Mouse (Mus musculus) liver, embryonic 11.5 days (tissue): ENCODE results near the gene Fyco1. TPM values are rescaled to one million over a fixed set of nuclear protein-coding genes. Genes with fewer than 3 reads are reported as not detected.
A peak's percentile ranks its signal among the peaks of the same experiment; 100 is the strongest.

Source experiments
- ATAC-seq: fragments of 200-750 bp; cut with Nextera tagmentation; replicated peaks from 2 replicates; pipeline ENCODE4 v1.8.0; 2017; ENCODE audit warnings: moderate number of reproducible peaks, mild to moderate bottlenecking, moderate TSS enrichment, moderate library complexity; ENCODE audit not compliant: low FRiP score
- DNase-seq: peaks from one replicate; pipeline ENCODE4 v3.0.0-alpha.2; 2017; ENCODE audit warnings: low spot score
- H3K27ac ChIP-seq: fragments of 300-500 bp; sonication (generic); 2 replicates; pipeline ENCODE4 v1.5.1; 2014; ENCODE audit warnings: mild to moderate bottlenecking, low read depth, low read length, control low read depth
- H3K27me3 ChIP-seq: fragments of 300-500 bp; sonication (generic); replicated peaks from 2 replicates; pipeline ENCODE4 v1.6.1; 2014; ENCODE audit warnings: low read length, mixed read lengths; ENCODE audit not compliant: control insufficient read depth, insufficient read depth
- H3K36me3 ChIP-seq: fragments of 300-500 bp; sonication (generic); 2 replicates; pipeline ENCODE4 v1.6.1; 2014; ENCODE audit warnings: mild to moderate bottlenecking, low read length, moderate library complexity, mixed read lengths; ENCODE audit not compliant: control insufficient read depth, insufficient read depth
- H3K4me1 ChIP-seq: fragments of 300-500 bp; sonication (generic); replicated peaks from 2 replicates; pipeline ENCODE4 v1.6.1; 2014; ENCODE audit warnings: low read length, mixed read lengths; ENCODE audit not compliant: control insufficient read depth, insufficient read depth
- H3K4me2 ChIP-seq: fragments of 300-500 bp; sonication (generic); 2 replicates; pipeline ENCODE4 v1.6.1; 2014; ENCODE audit warnings: mild to moderate bottlenecking, control low read depth, moderate library complexity
- H3K4me3 ChIP-seq: fragments of 300-500 bp; sonication (generic); 2 replicates; pipeline ENCODE4 v1.5.1; 2014; ENCODE audit warnings: low read depth, low read length, control low read depth
- H3K9ac ChIP-seq: fragments of 300-500 bp; sonication (generic); 2 replicates; pipeline ENCODE4 v1.6.1; 2014; ENCODE audit warnings: low read depth, low read length, control low read depth
- H3K9me3 ChIP-seq: fragments of 300-500 bp; sonication (generic); 2 replicates; pipeline ENCODE4 v1.6.1; 2016; ENCODE audit warnings: low read length, inconsistent platforms, mixed read lengths; ENCODE audit not compliant: control insufficient read depth
- WGBS: fragments of 180-500 bp; shearing (Covaris S2); extraction: QIAGEN DNeasy Blood & Tissue Kit; methylation state at CpG from one replicate; pipeline ENCODE4 v1.1.7; 2014; 5-methylcytosine and 5-hydroxymethylcytosine counted together
- polyA plus RNA-seq: library from polyadenylated mRNA; unstranded; fragments of >200 nt; fragmentation: Nextera tagmentation; extraction: Ambion mirVana; gene quantifications from 2 replicates; pipeline ENCODE4 v1.2.1, GENCODE M21; 2014

The Fyco1 gene
- polyA plus RNA-seq, 1 experiment from 2014 or later, result 7.2 TPM

DNA sequence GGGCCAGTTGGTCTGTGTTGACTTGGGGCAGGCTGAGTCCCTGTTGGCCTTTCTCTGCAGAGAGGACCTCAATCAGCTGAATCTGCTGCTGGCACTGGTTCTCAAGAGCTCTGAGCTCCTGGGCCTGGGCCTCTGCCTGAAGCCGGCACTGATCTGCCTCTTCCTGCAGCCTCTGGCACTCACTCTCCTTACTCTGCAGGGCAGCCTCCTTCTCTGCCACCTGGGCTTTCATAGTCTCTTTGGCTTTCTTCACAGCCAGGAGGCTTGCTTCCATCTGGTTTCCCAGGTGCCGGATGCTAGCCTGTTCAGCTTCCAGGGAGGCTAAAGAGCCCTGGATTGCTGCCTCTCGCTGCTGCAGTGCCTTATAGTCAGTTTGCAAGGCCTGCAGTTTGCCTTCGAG lies 22.8 kb downstream of the Fyco1 start:
- Histone ChIP-seq H3K4me2 (no peak overlapping the region), H3K36me3 (peaks cover 29% of the 10 kb centered on the region), H3K27ac (no peak overlapping the region), H3K4me3 (no peak overlapping the region), H3K4me1 (no peaks in the 10 kb centered on the region), H3K9ac (no peak overlapping the region), H3K27me3 (no peaks in the 10 kb centered on the region), H3K9me3 (no peaks in the 10 kb centered on the region)
- 93% methylated on average over 4 of the region's 4 CpGs for WGBS
- ATAC-seq, result no peak
- no peak for DNase-seq

DNA sequence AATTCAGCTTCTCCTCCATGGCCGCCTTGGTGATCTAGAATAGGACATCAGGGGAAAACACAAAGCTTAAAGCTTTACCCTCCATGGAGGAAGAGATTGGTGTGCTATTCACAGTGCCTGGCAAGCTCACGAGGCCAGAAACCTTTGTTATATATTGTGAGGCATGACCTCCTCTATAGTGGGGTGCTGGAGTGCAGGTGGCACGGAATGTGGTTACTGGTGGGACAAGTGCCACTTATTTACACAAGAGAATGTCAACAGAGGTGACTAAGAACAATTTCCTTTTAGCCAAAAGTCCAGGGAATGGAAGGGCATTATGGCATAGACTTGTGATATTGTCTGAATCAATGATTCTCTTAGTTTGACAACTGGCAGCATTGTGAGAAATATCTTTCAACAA lies 25.1 kb downstream of the Fyco1 start:
- Histone ChIP-seq H3K36me3 (peaks cover 43% of the 10 kb centered on the region), H3K9me3 (no peaks in the 10 kb centered on the region), H3K4me3 (no peak overlapping the region), H3K4me1 (no peaks in the 10 kb centered on the region), H3K4me2 (no peak overlapping the region), H3K9ac (no peak overlapping the region), H3K27ac (no peak overlapping the region), H3K27me3 (no peaks in the 10 kb centered on the region)
- 89% methylated on average over 3 of the region's 3 CpGs for WGBS
- ATAC-seq (no peak), DNase-seq (no peak)

DNA sequence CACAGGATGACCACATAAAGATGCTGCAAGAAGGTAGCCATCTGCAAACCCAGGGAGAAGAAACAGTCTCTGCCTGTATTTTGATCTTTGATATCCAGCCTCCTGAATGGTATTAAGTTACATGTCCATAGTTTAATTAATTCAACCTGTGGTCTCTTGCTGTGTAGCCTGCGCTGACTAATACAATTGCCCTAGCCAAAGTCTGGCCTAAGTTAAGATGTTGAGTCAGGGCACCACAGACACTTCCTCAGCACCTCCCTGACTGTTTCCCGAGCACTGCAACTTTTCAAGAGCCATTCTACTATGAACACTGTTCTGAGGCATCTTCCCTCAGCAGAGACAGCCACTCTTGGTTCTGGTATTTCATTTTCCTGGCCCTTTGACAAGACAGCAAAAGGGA lies 33.1 kb downstream of the Fyco1 start:
- H3K4me3 ChIP-seq, result no peak overlapping the region
- H3K36me3 ChIP-seq, result peaks cover 26% of the 10 kb centered on the region
- no peak for DNase-seq
- ATAC-seq, result no peak
- no peak overlapping the region for H3K4me2 ChIP-seq
- H3K4me1 ChIP-seq, result no peaks in the 10 kb centered on the region
- H3K9me3 ChIP-seq, result no peaks in the 10 kb centered on the region
- H3K27ac ChIP-seq, result no peak overlapping the region
- no peaks in the 10 kb centered on the region for H3K27me3 ChIP-seq
- H3K9ac ChIP-seq, result no peak overlapping the region
- WGBS, result 83% methylated on average over 2 of the region's 2 CpGs

DNA sequence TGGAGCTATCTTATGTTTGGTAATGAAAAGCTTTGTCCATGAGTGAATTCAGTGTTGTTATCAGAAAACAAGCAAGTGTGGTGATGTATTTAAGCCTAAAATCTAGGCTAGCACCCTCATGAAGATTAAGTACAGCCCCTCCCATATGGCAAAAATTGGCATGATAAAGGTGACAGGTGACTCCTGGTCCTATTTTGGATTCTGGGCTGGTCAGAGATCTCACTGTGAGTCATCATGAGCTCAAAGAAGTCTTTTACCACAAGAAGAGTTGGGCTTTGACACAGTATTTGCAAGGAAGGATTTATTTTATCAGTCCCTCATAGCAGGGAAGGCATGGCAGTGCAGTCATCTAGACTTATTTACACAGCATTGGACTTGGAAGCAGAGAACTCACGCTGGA lies 35.7 kb downstream of the Fyco1 start:
- Histone ChIP-seq H3K4me3 (no peak overlapping the region), H3K27ac (no peak overlapping the region), H3K4me1 (no peaks in the 10 kb centered on the region), H3K27me3 (no peaks in the 10 kb centered on the region), H3K36me3 (peaks cover 15% of the 10 kb centered on the region), H3K9me3 (no peaks in the 10 kb centered on the region), H3K9ac (no peak overlapping the region), H3K4me2 (no peak overlapping the region)
- 93% methylated on average over 1 of the region's 1 CpGs for WGBS
- DNase-seq (no peak), ATAC-seq (no peak)

DNA sequence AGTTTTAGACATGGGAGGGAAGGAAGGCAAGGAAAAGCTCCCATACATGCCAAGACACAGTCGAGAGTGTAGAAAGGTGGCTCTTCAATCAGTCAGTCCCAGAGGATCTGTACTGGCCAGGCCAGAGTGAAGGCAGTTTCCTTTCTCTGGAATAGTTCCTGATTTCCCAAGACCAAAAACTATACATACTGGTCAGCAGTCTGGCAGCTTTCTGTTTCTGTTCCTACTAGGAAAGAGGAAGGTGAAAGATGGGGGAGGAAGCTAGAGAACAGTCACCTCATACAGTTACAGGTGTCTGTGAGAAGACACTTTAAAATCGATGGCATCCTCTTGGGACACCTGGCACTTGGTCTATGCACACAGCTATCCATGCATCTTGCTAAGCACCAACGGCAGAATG lies 36.3 kb downstream of the Fyco1 start:
- DNase-seq (no peak), ATAC-seq (no peak)
- H3K27ac ChIP-seq, result no peak overlapping the region
- H3K9me3 ChIP-seq, result no peaks in the 10 kb centered on the region
- 84% methylated on average over 3 of the region's 3 CpGs for WGBS
- no peak overlapping the region for H3K4me3 ChIP-seq
- no peak overlapping the region for H3K4me2 ChIP-seq
- peaks cover 15% of the 10 kb centered on the region for H3K36me3 ChIP-seq
- no peaks in the 10 kb centered on the region for H3K27me3 ChIP-seq
- H3K9ac ChIP-seq, result no peak overlapping the region
- no peaks in the 10 kb centered on the region for H3K4me1 ChIP-seq

DNA sequence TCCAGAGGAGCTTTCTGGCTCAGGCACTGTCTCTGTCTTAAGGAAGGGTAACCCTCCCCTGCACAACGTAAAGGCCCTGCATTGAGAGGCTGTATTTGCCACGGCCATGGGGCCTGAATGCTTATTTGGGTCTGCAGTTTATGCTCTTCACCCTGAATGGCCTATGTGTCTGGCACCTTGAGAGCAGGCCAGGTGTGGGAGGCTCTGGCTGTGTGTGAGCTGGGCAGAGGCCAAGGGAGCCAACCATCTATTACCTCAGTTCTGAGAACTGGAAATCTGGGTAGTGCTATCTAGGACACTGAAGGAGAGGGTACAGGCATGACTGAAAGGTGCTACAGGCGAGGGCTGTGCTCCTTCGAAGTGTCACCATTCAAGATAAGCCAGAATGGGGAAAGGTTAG lies 36.9 kb downstream of the Fyco1 start:
- Histone ChIP-seq H3K9ac (no peak overlapping the region), H3K27me3 (no peaks in the 10 kb centered on the region), H3K36me3 (peaks cover 14% of the 10 kb centered on the region), H3K4me1 (no peaks in the 10 kb centered on the region), H3K4me3 (no peak overlapping the region), H3K27ac (no peak overlapping the region), H3K9me3 (no peaks in the 10 kb centered on the region), H3K4me2 (no peak overlapping the region)
- ATAC-seq (no peak), DNase-seq (no peak)
- 79% methylated on average over 4 of the region's 4 CpGs for WGBS

DNA sequence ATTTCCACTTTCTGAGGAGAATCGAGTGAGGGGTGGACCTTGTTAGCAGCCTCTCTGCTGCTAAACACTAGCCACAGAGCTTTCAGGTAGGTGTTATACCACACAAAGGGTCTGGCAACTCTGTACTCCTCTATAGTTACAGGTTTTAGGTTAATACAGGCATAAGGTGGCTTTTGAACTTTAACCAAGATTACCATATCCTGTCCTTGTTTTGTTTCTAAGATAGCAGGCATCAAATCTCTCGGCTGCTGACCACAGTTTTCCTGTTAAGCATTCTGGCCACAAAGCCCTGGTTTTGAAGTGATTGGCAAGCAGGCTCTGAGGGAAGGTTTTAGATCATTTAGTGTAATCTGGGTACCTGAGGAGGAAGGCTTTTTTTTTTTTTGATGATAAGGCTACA lies 37.4 kb downstream of the Fyco1 start:
- DNase-seq (no peak), ATAC-seq (no peak)
- Histone ChIP-seq H3K9me3 (no peaks in the 10 kb centered on the region), H3K27me3 (no peaks in the 10 kb centered on the region), H3K4me2 (no peak overlapping the region), H3K4me1 (no peaks in the 10 kb centered on the region), H3K9ac (no peak overlapping the region), H3K36me3 (peaks cover 13% of the 10 kb centered on the region), H3K27ac (no peak overlapping the region), H3K4me3 (no peak overlapping the region)
- WGBS, result 70% methylated on average over 2 of the region's 2 CpGs

DNA sequence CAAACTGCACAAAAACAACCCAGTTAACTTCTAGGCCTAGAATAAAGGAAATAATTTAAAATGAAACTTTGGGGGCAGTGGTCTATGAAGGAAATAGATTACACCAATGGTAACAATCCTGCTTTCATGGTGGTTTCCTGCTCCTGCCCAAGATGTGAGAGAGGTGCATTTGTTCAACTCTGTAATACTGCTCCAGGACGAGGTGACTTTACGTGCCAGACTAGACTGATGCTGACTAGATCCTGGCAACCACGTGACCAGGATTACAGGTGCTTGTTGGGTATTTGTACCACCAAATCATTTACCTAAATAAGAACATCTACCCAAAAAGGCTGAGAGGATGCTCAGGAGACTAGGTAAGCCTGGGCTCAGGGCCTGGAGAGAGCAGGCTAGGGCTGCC lies 39.9 kb downstream of the Fyco1 start:
- no peak overlapping the region for H3K9ac ChIP-seq
- no peaks in the 10 kb centered on the region for H3K27me3 ChIP-seq
- no peak overlapping the region for H3K4me3 ChIP-seq
- H3K9me3 ChIP-seq, result no peaks in the 10 kb centered on the region
- DNase-seq, result no peak
- no peak overlapping the region for H3K27ac ChIP-seq
- H3K4me2 ChIP-seq, result no peak overlapping the region
- 87% methylated on average over 3 of the region's 3 CpGs for WGBS
- ATAC-seq, result no peak
- H3K4me1 ChIP-seq, result no peaks in the 10 kb centered on the region
- H3K36me3 ChIP-seq, result peaks cover 3% of the 10 kb centered on the region; the same call in 1 of the 2 replicates

DNA sequence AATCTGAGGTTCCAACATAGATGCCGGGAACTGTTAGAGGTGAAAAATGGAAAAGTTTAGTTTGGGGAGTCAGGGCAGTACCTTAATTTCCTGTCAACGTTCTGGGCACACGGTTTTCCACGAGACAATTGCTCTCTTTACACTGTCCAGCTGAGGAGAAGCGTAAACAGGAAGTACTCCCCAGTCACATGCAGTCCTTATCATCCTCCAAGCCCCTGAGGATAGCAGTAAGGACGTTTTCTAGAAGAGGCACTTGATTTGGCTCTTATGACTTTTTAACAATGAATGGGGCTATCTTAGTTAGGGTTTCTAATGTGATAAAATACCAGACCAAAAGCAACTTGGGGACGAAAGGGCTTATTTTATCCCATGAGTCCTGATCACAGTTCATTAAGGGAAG lies 43.1 kb downstream of the Fyco1 start:
- Histone ChIP-seq H3K27me3 (no peaks in the 10 kb centered on the region), H3K27ac (no peak overlapping the region), H3K36me3 (no peaks in the 10 kb centered on the region; the same call in 1 of the 2 replicates), H3K9me3 (no peaks in the 10 kb centered on the region), H3K4me2 (no peak overlapping the region), H3K9ac (no peak overlapping the region), H3K4me3 (no peak overlapping the region), H3K4me1 (no peaks in the 10 kb centered on the region)
- no peak for DNase-seq
- 47% methylated on average over 7 of the region's 7 CpGs for WGBS
- ATAC-seq, result 0 out of 2 replicates have a peak, but pooled peaks have one; percentile 23
